Mouse (Mus musculus) MEL (cell line): ENCODE measurements around the gene 0610012G03Rik.

Source experiments
- CTCF ChIP-seq, 3 experiments: IDR thresholded peaks in 2 of 3; conservative IDR thresholded peaks in 1 of 3; 2 replicates each; pipeline ENCODE4 v1.5.1; 2011 to 2012; ENCODE audit warnings: low read length in 3 of 3, low read depth in 2 of 3, mild to moderate bottlenecking in 2 of 3, improper control_type of control experiment in 1 of 3, inconsistent platforms in 1 of 3, mixed read lengths in 1 of 3, moderate library complexity in 1 of 3; ENCODE audit not compliant: control insufficient read depth in 1 of 3, insufficient read depth in 1 of 3, poor library complexity in 1 of 3, severe bottlenecking in 1 of 3
- EP300 ChIP-seq, 2 experiments: IDR thresholded peaks; 2 replicates each; pipeline ENCODE4 v1.6.1; 2011; ENCODE audit warnings: improper control_type of control experiment in 2 of 2, low read length in 2 of 2, low read depth in 1 of 2, mild to moderate bottlenecking in 1 of 2
- GABPA ChIP-seq: IDR thresholded peaks from 2 replicates; pipeline ENCODE4 v1.6.1; 2012; ENCODE audit warnings: low read depth, mild to moderate bottlenecking, inconsistent platforms, low read length, improper control_type of control experiment, moderate library complexity
- GATA1 ChIP-seq: IDR thresholded peaks from 2 replicates; pipeline ENCODE4 v1.6.1; 2011; ENCODE audit warnings: low read depth, low read length, improper control_type of control experiment
- MAFK ChIP-seq: IDR thresholded peaks from 2 replicates; pipeline ENCODE4 v1.6.1; 2011; ENCODE audit warnings: low read depth, mild to moderate bottlenecking, low read length, improper control_type of control experiment, borderline replicate concordance
- MXI1 ChIP-seq: IDR thresholded peaks from 2 replicates; pipeline ENCODE4 v1.6.1; 2011; ENCODE audit warnings: mild to moderate bottlenecking, low read depth, low read length, improper control_type of control experiment
- POLR2A ChIP-seq, 2 experiments: IDR thresholded peaks; 2 replicates each; pipeline ENCODE4 v1.6.1; 2011 to 2012; ENCODE audit warnings: low read length in 2 of 2, mild to moderate bottlenecking in 2 of 2, control low read depth in 1 of 2, improper control_type of control experiment in 1 of 2, low read depth in 1 of 2, moderate library complexity in 1 of 2; ENCODE audit not compliant: control insufficient read depth in 1 of 2, insufficient read depth in 1 of 2, poor library complexity in 1 of 2
- ZMIZ1 ChIP-seq: IDR thresholded peaks from 2 replicates; pipeline ENCODE4 v1.6.1; 2012; ENCODE audit warnings: low read depth, mild to moderate bottlenecking, inconsistent platforms, low read length, improper control_type of control experiment, moderate library complexity

DNA sequence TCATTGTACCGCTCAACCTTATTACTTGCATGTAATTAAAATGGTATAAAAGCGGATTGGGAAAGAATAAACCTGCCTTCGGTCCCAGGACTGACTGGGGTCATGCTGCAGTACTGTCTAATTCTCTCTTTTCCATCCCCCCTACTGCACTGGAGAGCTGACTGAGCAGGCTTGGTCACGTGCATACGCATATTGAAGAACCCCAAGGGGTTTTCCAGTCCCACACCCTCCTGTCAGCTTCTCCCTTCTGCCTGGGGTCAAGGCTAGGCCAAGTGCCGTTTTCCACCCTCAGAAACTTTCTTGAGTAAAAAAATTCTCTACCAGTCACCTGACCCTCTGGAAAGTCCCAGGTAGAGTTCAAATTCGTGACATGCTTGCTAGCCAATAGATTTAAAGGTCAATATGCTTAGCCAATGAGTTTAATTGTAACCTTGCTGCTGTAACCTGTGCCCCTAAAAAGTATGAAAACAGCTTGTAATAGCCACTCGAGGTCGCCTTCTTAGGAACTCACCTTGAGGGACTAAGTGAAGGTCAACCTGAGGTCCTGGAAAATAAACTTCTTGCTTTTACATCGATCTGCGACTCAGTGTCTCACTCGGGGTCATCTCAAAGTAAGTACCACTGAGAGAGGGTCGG lies 21.6 kb downstream of the 0610012G03Rik start:
- TF ChIP-seq POLR2A (IDR thresholded peaks at IDR 0.05; ENCODE audit: control insufficient read depth in 1 of 2, insufficient read depth in 1 of 2, low read depth in 1 of 2, low read length in 2 of 2, poor library complexity in 1 of 2) (no peak), CTCF (IDR thresholded peaks at IDR 0.05 in 2 of 3, conservative IDR thresholded peaks at IDR 0.05 in 1 of 3; ENCODE audit: control insufficient read depth in 1 of 3, insufficient read depth in 1 of 3, low read depth in 2 of 3, low read length in 3 of 3, poor library complexity in 1 of 3, severe bottlenecking in 1 of 3) (no peak), EP300 (IDR thresholded peaks at IDR 0.05; ENCODE audit: low read depth in 1 of 2, low read length in 2 of 2) (no peak), GATA1 (no peak), MAFK (no peak), MXI1 (no peak), ZMIZ1 (no peak), GABPA (no peak)
